Mouse (Mus musculus) kidney, postnatal 0 days (tissue): ENCODE data around the gene Zc3h12b. TPM values are rescaled to one million over a fixed set of nuclear protein-coding genes. Genes with fewer than 3 reads are reported as not detected.
A peak's percentile ranks its signal among the peaks of the same experiment; 100 is the strongest.

Source experiments
- ATAC-seq: fragments of 200-750 bp; cut with Nextera tagmentation; replicated peaks from 2 replicates; pipeline ENCODE4 v1.8.0; 2017; ENCODE audit warnings: low read depth, moderate number of reproducible peaks, moderate TSS enrichment, moderate library complexity; ENCODE audit not compliant: low FRiP score
- DNase-seq: peaks from one replicate; pipeline ENCODE4 v3.0.0-alpha.2; 2016; ENCODE audit warnings: low spot score
- H3K27ac ChIP-seq: fragments of 300-500 bp; sonication (generic); 2 replicates; pipeline ENCODE4 v1.5.1; 2014; ENCODE audit warnings: mild to moderate bottlenecking
- H3K27me3 ChIP-seq: fragments of 300-500 bp; sonication (generic); 2 replicates; pipeline ENCODE4 v1.6.1; 2014; ENCODE audit warnings: low read length, mixed read lengths; ENCODE audit not compliant: insufficient read depth
- H3K36me3 ChIP-seq: fragments of 300-500 bp; sonication (generic); 2 replicates; pipeline ENCODE4 v1.6.1; 2014; ENCODE audit warnings: low read length, mixed read lengths; ENCODE audit not compliant: insufficient read depth
- H3K4me1 ChIP-seq: fragments of 300-500 bp; sonication (generic); replicated peaks from 2 replicates; pipeline ENCODE4 v1.6.1; 2014; ENCODE audit warnings: antibody characterized with exemption, low read length, mixed read lengths; ENCODE audit not compliant: insufficient read depth
- H3K4me2 ChIP-seq: fragments of 300-500 bp; sonication (generic); 2 replicates; pipeline ENCODE4 v1.6.1; 2014; ENCODE audit warnings: mild to moderate bottlenecking, low read length, moderate library complexity, mixed read lengths
- H3K4me3 ChIP-seq: fragments of 300-500 bp; sonication (generic); replicated peaks from 2 replicates; pipeline ENCODE4 v1.5.1; 2014; ENCODE audit warnings: low read depth, low read length
- H3K9ac ChIP-seq: fragments of 300-500 bp; sonication (generic); 2 replicates; pipeline ENCODE4 v1.6.1; 2014; ENCODE audit warnings: low read depth, low read length
- H3K9me3 ChIP-seq: fragments of 300-500 bp; sonication (generic); replicated peaks from 2 replicates; pipeline ENCODE4 v1.6.1; 2016; ENCODE audit warnings: low read length, inconsistent platforms, mixed read lengths
- CTCF ChIP-seq: IDR thresholded peaks from 2 replicates; pipeline ENCODE4 v1.5.1; 2016; ENCODE audit warnings: antibody characterized with exemption, low read depth, mild to moderate bottlenecking, moderate library complexity
- WGBS: fragments of 180-500 bp; shearing (Covaris S2); extraction: QIAGEN DNeasy Blood & Tissue Kit; methylation state at CpG from one replicate; pipeline ENCODE4 v1.1.7; 2014; 5-methylcytosine and 5-hydroxymethylcytosine counted together
- polyA plus RNA-seq: library from polyadenylated mRNA; unstranded; fragments of >200 nt; fragmentation: Nextera tagmentation; extraction: Ambion mirVana; gene quantifications from 2 replicates; pipeline ENCODE4 v1.2.1, GENCODE M21; 2015

Zc3h12b gene
- polyA plus RNA-seq, result 1.6 and 1.7 TPM in 2 replicates

GRCm38 (mm10) chrX:95711227-95712111 is at the start of gene Zc3h12b:
Gene Zc3h12b, plus strand, starts transcription at chrX:95711678.
- H3K27me3 ChIP-seq, result no peaks in the 10 kb centered on the region
- H3K36me3 ChIP-seq, result no peaks in the 10 kb centered on the region
- ATAC-seq, result peak; percentile 97
- DNase-seq, result peak; percentile 76
- peak within 1 kb of the TSS; percentile 60 for H3K4me2 ChIP-seq
- 0 out of 2 replicates have a peak within 1 kb of the TSS, but pooled peaks have one; percentile 22 for H3K27ac ChIP-seq
- no peaks in the 10 kb centered on the region for H3K4me1 ChIP-seq
- peak within 1 kb of the TSS; percentile 53 for H3K9ac ChIP-seq
- H3K9me3 ChIP-seq, result no peaks in the 10 kb centered on the region
- WGBS, result 20% methylated on average over 39 of the region's 46 CpGs
- TF ChIP-seq CTCF, result peak; percentile 57; the same call in 1 of the 2 replicates
- H3K4me3 ChIP-seq, result peak within 1 kb of the TSS; percentile 40

GRCm38 (mm10) chrX:95682206-95682605 is 29.3 kb upstream of the Zc3h12b start:
- H3K27ac ChIP-seq, result no peak overlapping the region
- no peaks in the 10 kb centered on the region for H3K27me3 ChIP-seq
- no peak overlapping the region for H3K9ac ChIP-seq
- H3K4me1 ChIP-seq, result no peaks in the 10 kb centered on the region
- H3K4me2 ChIP-seq, result no peak overlapping the region
- no peak overlapping the region for H3K4me3 ChIP-seq
- 94% methylated on average over 1 of the region's 1 CpGs for WGBS
- DNase-seq (no peak), ATAC-seq (no peak)
- TF ChIP-seq CTCF, result no peak
- no peaks in the 10 kb centered on the region for H3K36me3 ChIP-seq
- H3K9me3 ChIP-seq, result no peaks in the 10 kb centered on the region

- no peaks in the 10 kb centered on the region for H3K4me1 ChIP-seq
- no peak overlapping the region for H3K4me2 ChIP-seq
- DNase-seq, result peak; percentile 9
- no peak for ATAC-seq
- H3K27me3 ChIP-seq, result no peaks in the 10 kb centered on the region
- 54% methylated on average over 1 of the region's 1 CpGs for WGBS
- no peak overlapping the region for H3K4me3 ChIP-seq
- H3K27ac ChIP-seq, result no peak overlapping the region
- H3K36me3 ChIP-seq, result no peaks in the 10 kb centered on the region
- no peaks in the 10 kb centered on the region for H3K9me3 ChIP-seq
- no peak overlapping the region for H3K9ac ChIP-seq
- TF ChIP-seq CTCF, result peak; percentile 55
These were observed 24.4 kb upstream of the Zc3h12b start for GRCm38 (mm10) chrX:95687119-95687518.

GRCm38 (mm10) chrX:95738253-95738652 is 26.8 kb downstream of the Zc3h12b start:
- no peaks in the 10 kb centered on the region for H3K27me3 ChIP-seq

GRCm38 (mm10) chrX:95795881-95796280 is 84.4 kb downstream of the Zc3h12b start:
- no peak for ATAC-seq
- H3K4me3 ChIP-seq, result no peak overlapping the region
- no peaks in the 10 kb centered on the region for H3K9me3 ChIP-seq
- no peaks in the 10 kb centered on the region for H3K27me3 ChIP-seq
- H3K4me2 ChIP-seq, result no peak overlapping the region
- 69% methylated on average over 3 of the region's 3 CpGs for WGBS
- H3K27ac ChIP-seq, result no peak overlapping the region
- H3K9ac ChIP-seq, result no peak overlapping the region
- TF ChIP-seq CTCF, result no peak
- DNase-seq, result peak; percentile 3
- no peaks in the 10 kb centered on the region for H3K4me1 ChIP-seq
- H3K36me3 ChIP-seq, result no peaks in the 10 kb centered on the region

More at GRCm38 (mm10) chrX:95738253-95738652, 26.8 kb downstream of the Zc3h12b start:
- TF ChIP-seq CTCF, result peak; percentile 50
- no peaks in the 10 kb centered on the region for H3K36me3 ChIP-seq
- WGBS, result 38% methylated on average over 2 of the region's 2 CpGs
- no peak overlapping the region for H3K4me3 ChIP-seq
- H3K9me3 ChIP-seq, result no peaks in the 10 kb centered on the region
- no peak overlapping the region for H3K27ac ChIP-seq
- no peaks in the 10 kb centered on the region for H3K4me1 ChIP-seq
- peak; percentile 4 for DNase-seq
- no peak overlapping the region for H3K4me2 ChIP-seq
- ATAC-seq, result no peak
- H3K9ac ChIP-seq, result no peak overlapping the region

GRCm38 (mm10) chrX:95801790-95802189 is 90.3 kb downstream of the Zc3h12b start:
- no peak for TF ChIP-seq CTCF
- 67% methylated on average over 1 of the region's 1 CpGs for WGBS
- no peaks in the 10 kb centered on the region for H3K27me3 ChIP-seq
- no peak overlapping the region for H3K4me2 ChIP-seq
- H3K9ac ChIP-seq, result no peak overlapping the region
- no peaks in the 10 kb centered on the region for H3K9me3 ChIP-seq
- peak; percentile 7 for DNase-seq
- H3K36me3 ChIP-seq, result no peaks in the 10 kb centered on the region
- H3K4me3 ChIP-seq, result no peak overlapping the region
- no peak overlapping the region for H3K27ac ChIP-seq
- no peak for ATAC-seq
- no peaks in the 10 kb centered on the region for H3K4me1 ChIP-seq
